Comparison of ENCODE assay signal across 21 mouse cellular contexts in the genomic region with DNA sequence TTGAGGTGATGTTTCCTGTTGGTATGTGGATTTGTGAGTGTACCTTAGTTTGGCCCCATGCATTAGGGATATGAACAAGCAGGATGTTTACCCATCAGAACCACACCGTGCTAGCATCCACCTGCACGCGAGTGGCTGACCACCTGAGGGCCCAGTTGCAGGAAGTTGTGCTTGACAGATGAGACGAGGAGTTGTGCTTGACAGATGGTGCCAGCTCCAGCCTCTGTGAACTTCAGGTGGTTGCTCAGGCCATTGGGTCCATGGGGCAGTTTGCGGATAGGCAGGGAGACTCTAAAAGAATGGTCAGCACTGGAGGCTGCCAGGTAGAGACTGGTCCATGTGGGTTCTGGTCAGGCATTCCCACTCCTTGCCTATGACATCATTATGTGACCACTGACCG. TPM values are rescaled to one million over a fixed set of nuclear protein-coding genes. Genes with fewer than 3 reads are reported as not detected.
DNase-seq lines count a peak whose midpoint lies in the region; ATAC-seq lines count a peak whose summit lies in the region.
"Had no signal": no experiment of that assay in that cellular context is flagged by ENCODE, and none has a peak within 500 bp of the region (broad histone marks: within the 10 kb centered on the region; RNA-seq: fewer than 3 reads in every experiment).

No protein-coding gene starts in this region.

- ATAC-seq in heart, embryonic 13.5 days (ENCODE audit: extremely low read depth, insufficient number of reproducible peaks, low FRiP score, low TSS enrichment), result no peak
- ATAC-seq in embryonic facial prominence, embryonic 13.5 days (ENCODE audit: insufficient number of reproducible peaks, insufficient read depth, low FRiP score, low TSS enrichment, low read depth), result no peak
- ATAC-seq: activated CD4-positive, CD25-positive, alpha-beta regulatory T cell, adult 4 months; forebrain, embryonic 15.5 days; Patski had no signal

- H3K4me2 ChIP-seq in heart, embryonic 13.5 days, result peak overlapping the region; percentile 40
- peak overlapping the region; percentile 23; the same call in 1 of the 2 replicates for H3K4me2 ChIP-seq in embryonic facial prominence, embryonic 13.5 days
- H3K4me2 ChIP-seq: forebrain, embryonic 15.5 days; kidney, embryonic 15.5 days; limb, embryonic 15.5 days had no signal

- H3K9me3 ChIP-seq in heart, embryonic 13.5 days, result no peaks in the 10 kb centered on the region
- no peaks in the 10 kb centered on the region for H3K9me3 ChIP-seq in embryonic facial prominence, embryonic 13.5 days
- H3K9me3 ChIP-seq: forebrain, embryonic 15.5 days; kidney, embryonic 15.5 days; limb, embryonic 15.5 days had no signal

- no peak overlapping the region for H3K4me3 ChIP-seq in heart, embryonic 13.5 days
- no peak overlapping the region for H3K4me3 ChIP-seq in embryonic facial prominence, embryonic 13.5 days
- H3K4me3 ChIP-seq: erythroblast, embryonic 14.5 days; forebrain, embryonic 15.5 days; kidney, embryonic 15.5 days; limb, embryonic 15.5 days; myocyte had no signal

- peak; percentile 14 to 39 for DNase-seq in cerebellum, adult 18-20 months
- no peak for DNase-seq in cerebellum, adult 11-12 months
- DNase-seq in heart, postnatal 10 days, result no peak
- peak; percentile 36 for DNase-seq in A20 (ENCODE audit: low read depth, low spot score)
- no peak for DNase-seq in thymus, postnatal 4 days
- DNase-seq in right cerebral cortex, adult 2 months (ENCODE audit: low spot score in 2 of 2), result no peak
- DNase-seq: adrenal gland, postnatal 14 days; cerebellum, adult 2 months; heart, postnatal 4 days; lung, postnatal 10 days; thymus, postnatal 14 days had no signal

- whole genome bisulfite sequencing in heart, embryonic 13.5 days, result 75% methylated on average over 6 of the region's 6 CpGs
- 69% methylated on average over 6 of the region's 6 CpGs for WGBS in embryonic facial prominence, embryonic 13.5 days

- no peak overlapping the region for H3K27ac ChIP-seq in heart, embryonic 13.5 days (replicated peaks)
- H3K27ac ChIP-seq in embryonic facial prominence, embryonic 13.5 days, result no peak overlapping the region
- H3K27ac ChIP-seq: forebrain, embryonic 15.5 days; kidney, embryonic 15.5 days; limb, embryonic 15.5 days had no signal

- H3K27me3 ChIP-seq in heart, embryonic 13.5 days (replicated peaks), result no peaks in the 10 kb centered on the region
- H3K27me3 ChIP-seq in embryonic facial prominence, embryonic 13.5 days, result no peaks in the 10 kb centered on the region
- H3K27me3 ChIP-seq: CH12.LX; forebrain, embryonic 15.5 days; kidney, embryonic 15.5 days; limb, embryonic 15.5 days; Patski had no signal

- H3K9ac ChIP-seq in heart, embryonic 13.5 days, result peak overlapping the region; percentile 29; the same call in 1 of the 2 replicates
- H3K9ac ChIP-seq in embryonic facial prominence, embryonic 13.5 days, result peak overlapping the region; percentile 32; the same call in 1 of the 2 replicates
- H3K9ac ChIP-seq: forebrain, embryonic 15.5 days; kidney, embryonic 15.5 days; limb, embryonic 15.5 days had no signal

- intact Hi-C loops in heart, postnatal 10 days (cut with DNase I), result no loop called here

- H3K36me3 ChIP-seq in heart, embryonic 13.5 days, result no peaks in the 10 kb centered on the region; the same call in none of the 2 replicates
- H3K36me3 ChIP-seq in embryonic facial prominence, embryonic 13.5 days, result 0 out of 2 replicates have a peak, but pooled peaks cover 3% of the 10 kb centered on the region
- H3K36me3 ChIP-seq: forebrain, embryonic 15.5 days had no signal

- H3K4me1 ChIP-seq in heart, embryonic 13.5 days, result peaks cover 37% of the 10 kb centered on the region
- peaks cover 23% of the 10 kb centered on the region for H3K4me1 ChIP-seq in embryonic facial prominence, embryonic 13.5 days

RNA-seq across cellular contexts. Expression of a gene that starts 26.4 kb away (rescaled TPM):
- 59.6 and 60.8 TPM in 2 replicates for polyA plus RNA-seq in heart, embryonic 13.5 days (2015; fragmentation: Nextera tagmentation; extraction: Ambion mirVana)
- 10 to 100 TPM; 65.4 to 67.4 TPM for total RNA-seq in heart, postnatal 10 days (2021)
- 68.7 and 73.4 TPM in 2 replicates for polyA plus RNA-seq in embryonic facial prominence, embryonic 13.5 days (2015; fragmentation: Nextera tagmentation; extraction: Ambion mirVana)

Comparison
In these comparisons a context has a peak if more than half of its experiments do, and no peak if none do; other contexts are left out.
1. DNase-seq: peak in cerebellum, adult 18-20 months (2 of 2) and A20 (single experiment); none in cerebellum, adult 11-12 months (single experiment), heart, postnatal 10 days (0 of 2), thymus, postnatal 4 days (single experiment) and right cerebral cortex, adult 2 months (0 of 2).